Mouse (Mus musculus): ENCODE measurements around the gene Arvcf.

GRCm38 (mm10) chr16:18383045-18383726 is 35.2 kb downstream of the Arvcf start:
- TF ChIP-seq EP300 (IDR thresholded peaks at IDR 0.05; ENCODE audit: low read depth), result no peak
- no peak for TF ChIP-seq CTCF (IDR thresholded peaks at IDR 0.05; ENCODE audit: low read depth)

Data from liver, postnatal 0 days (tissue).